Mouse (Mus musculus): ENCODE data around the gene Cluh. TPM values are rescaled to one million over a fixed set of nuclear protein-coding genes. Genes with fewer than 3 reads are reported as not detected.

Cluh gene
- polyA plus RNA-seq, 1 experiment from 2014 or later = 71.3 TPM

DNA sequence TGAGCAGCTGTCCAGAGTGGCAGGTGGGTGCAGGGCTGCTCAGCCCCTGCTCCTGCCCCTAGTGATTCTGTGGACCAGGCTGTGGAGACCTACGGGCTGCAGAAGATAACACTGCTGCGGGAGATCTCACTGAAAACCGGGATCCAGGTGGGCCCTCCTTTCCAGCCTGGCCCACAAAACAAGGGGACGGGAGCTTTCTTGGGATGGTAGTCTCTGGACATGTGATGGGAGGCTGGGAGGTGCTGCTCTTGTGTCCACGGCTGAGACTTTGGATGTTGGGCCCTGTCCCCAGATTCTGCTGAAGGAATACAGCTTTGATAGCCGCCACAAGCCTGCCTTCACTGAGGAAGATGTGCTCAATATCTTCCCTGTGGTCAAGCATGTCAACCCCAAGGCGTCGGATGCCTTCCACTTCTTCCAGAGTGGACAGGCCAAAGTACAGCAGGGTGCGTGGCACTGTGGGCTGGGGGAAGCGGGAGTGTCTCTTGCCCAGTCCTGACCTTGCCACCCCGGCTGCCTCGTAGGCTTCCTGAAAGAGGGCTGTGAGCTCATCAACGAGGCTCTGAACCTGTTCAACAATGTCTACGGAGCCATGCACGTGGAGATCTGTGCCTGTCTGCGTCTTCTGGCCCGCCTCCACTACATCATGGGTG, 16.5 kb downstream of the Cluh start:
- ATAC-seq (ENCODE audit: insufficient number of reproducible peaks, low FRiP score) = no peak
- WGBS = 89% methylated on average over 17 of the region's 17 CpGs
- Histone ChIP-seq H3K27ac (ENCODE audit: poor library complexity, severe bottlenecking) (no peak overlapping the region), H3K4me3 (no peak overlapping the region), H3K4me1 (replicated peaks) (no peaks in the 10 kb centered on the region), H3K9ac (no peak overlapping the region), H3K4me2 (no peak overlapping the region), H3K9me3 (replicated peaks) (no peaks in the 10 kb centered on the region), H3K36me3 (peaks cover 97% of the 10 kb centered on the region), H3K27me3 (replicated peaks) (no peaks in the 10 kb centered on the region)

DNA sequence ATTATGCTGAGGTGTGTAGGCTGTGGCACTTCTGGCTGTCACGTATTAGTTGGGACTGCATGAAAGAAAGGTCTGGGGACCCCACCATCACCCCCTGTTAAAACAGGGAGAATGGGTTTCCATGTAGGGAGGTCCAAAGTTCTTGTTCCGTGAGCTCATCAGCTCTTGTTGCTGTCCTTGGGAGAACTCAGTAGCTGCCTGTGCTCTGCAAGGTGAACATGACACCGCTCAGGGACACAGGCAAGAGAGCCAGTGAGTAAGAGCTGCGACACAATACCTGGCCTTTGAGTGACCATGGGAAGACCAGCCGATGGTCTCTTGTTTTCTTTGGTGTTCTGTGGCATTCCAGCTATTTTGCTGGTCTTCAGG, 17.0 kb downstream of the Cluh start:
- no peaks in the 10 kb centered on the region for H3K9me3 ChIP-seq (replicated peaks)
- no peak overlapping the region for H3K4me2 ChIP-seq
- no peak overlapping the region for H3K27ac ChIP-seq (ENCODE audit: poor library complexity, severe bottlenecking)
- H3K4me1 ChIP-seq (replicated peaks) = no peaks in the 10 kb centered on the region
- H3K9ac ChIP-seq = no peak overlapping the region
- H3K27me3 ChIP-seq (replicated peaks) = no peaks in the 10 kb centered on the region
- 95% methylated on average over 5 of the region's 5 CpGs for WGBS
- peaks cover 93% of the 10 kb centered on the region for H3K36me3 ChIP-seq
- no peak for ATAC-seq (ENCODE audit: insufficient number of reproducible peaks, low FRiP score)
- no peak overlapping the region for H3K4me3 ChIP-seq

GRCm38 (mm10) chr11:74666776-74667581, 17.7 kb downstream of the Cluh start:
- no peak for ATAC-seq (ENCODE audit: insufficient number of reproducible peaks, low FRiP score)
- H3K4me1 ChIP-seq (replicated peaks) = no peaks in the 10 kb centered on the region
- no peaks in the 10 kb centered on the region for H3K9me3 ChIP-seq (replicated peaks)
- H3K4me3 ChIP-seq = no peak overlapping the region
- H3K27me3 ChIP-seq (replicated peaks) = no peaks in the 10 kb centered on the region
- no peak overlapping the region for H3K9ac ChIP-seq
- H3K4me2 ChIP-seq = no peak overlapping the region
- H3K27ac ChIP-seq (ENCODE audit: poor library complexity, severe bottlenecking) = no peak overlapping the region
- 92% methylated on average over 14 of the region's 14 CpGs for WGBS
- H3K36me3 ChIP-seq = peaks cover 86% of the 10 kb centered on the region

DNA sequence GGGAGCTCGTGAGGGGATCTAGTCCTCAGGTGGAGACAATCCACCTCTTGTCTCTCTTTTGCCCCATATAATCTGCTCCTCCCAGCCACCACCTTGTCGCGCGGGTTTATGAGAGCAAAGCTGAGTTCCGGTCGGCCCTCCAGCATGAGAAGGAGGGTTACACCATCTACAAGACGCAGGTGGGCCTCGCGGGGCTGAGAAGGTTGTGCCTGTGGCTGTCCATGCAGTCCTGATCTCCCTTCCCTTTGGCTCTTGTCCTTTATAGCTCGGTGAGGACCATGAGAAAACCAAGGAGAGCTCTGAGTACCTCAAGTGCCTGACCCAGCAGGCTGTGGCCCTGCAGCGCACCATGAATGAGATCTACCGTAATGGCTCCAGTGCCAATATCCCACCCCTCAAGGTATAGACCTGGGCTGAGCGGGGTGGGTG, 18.3 kb downstream of the Cluh start:
- H3K27ac ChIP-seq (ENCODE audit: poor library complexity, severe bottlenecking) = no peak overlapping the region
- WGBS = 95% methylated on average over 13 of the region's 13 CpGs
- H3K4me2 ChIP-seq = no peak overlapping the region
- H3K9me3 ChIP-seq (replicated peaks) = no peaks in the 10 kb centered on the region
- no peak for ATAC-seq (ENCODE audit: insufficient number of reproducible peaks, low FRiP score)
- no peak overlapping the region for H3K4me3 ChIP-seq
- no peak overlapping the region for H3K9ac ChIP-seq
- no peaks in the 10 kb centered on the region for H3K4me1 ChIP-seq (replicated peaks)
- H3K36me3 ChIP-seq = peaks cover 79% of the 10 kb centered on the region
- H3K27me3 ChIP-seq (replicated peaks) = no peaks in the 10 kb centered on the region

DNA sequence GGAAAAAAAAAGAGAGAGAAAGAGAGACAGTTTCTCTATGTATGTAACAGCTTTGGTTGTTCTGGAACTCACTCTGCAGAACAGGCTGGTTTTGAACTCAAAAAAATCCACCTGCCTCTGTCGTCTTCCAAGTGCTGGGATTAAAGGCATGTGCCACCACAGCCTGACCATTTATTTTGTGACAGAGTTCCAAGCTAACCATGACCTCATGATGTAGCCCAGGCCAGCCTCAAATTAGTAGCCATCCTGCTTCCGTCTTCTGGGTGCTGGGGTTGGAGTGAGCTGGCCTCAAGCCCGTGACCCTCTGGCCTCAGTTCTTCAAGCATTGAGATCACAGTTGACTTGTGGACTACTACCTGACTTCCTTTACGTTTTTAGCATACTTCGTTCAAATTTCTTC, 19.2 kb downstream of the Cluh start:
- H3K36me3 ChIP-seq = peaks cover 75% of the 10 kb centered on the region
- H3K9ac ChIP-seq = no peak overlapping the region
- no peak for ATAC-seq (ENCODE audit: insufficient number of reproducible peaks, low FRiP score)
- H3K4me1 ChIP-seq (replicated peaks) = no peaks in the 10 kb centered on the region
- H3K4me3 ChIP-seq = no peak overlapping the region
- no peak overlapping the region for H3K4me2 ChIP-seq
- H3K27ac ChIP-seq (ENCODE audit: poor library complexity, severe bottlenecking) = no peak overlapping the region
- no peaks in the 10 kb centered on the region for H3K9me3 ChIP-seq (replicated peaks)
- 89% methylated on average over 5 of the region's 5 CpGs for WGBS
- no peaks in the 10 kb centered on the region for H3K27me3 ChIP-seq (replicated peaks)

GRCm38 (mm10) chr11:74668971-74669370, 19.7 kb downstream of the Cluh start:
- Histone ChIP-seq H3K4me2 (no peak overlapping the region), H3K4me3 (no peak overlapping the region), H3K9me3 (replicated peaks) (no peaks in the 10 kb centered on the region), H3K4me1 (replicated peaks) (no peaks in the 10 kb centered on the region), H3K9ac (no peak overlapping the region), H3K27me3 (replicated peaks) (no peaks in the 10 kb centered on the region), H3K36me3 (peaks cover 74% of the 10 kb centered on the region), H3K27ac (ENCODE audit: poor library complexity, severe bottlenecking) (no peak overlapping the region)
- WGBS = 94% methylated on average over 2 of the region's 2 CpGs
- no peak for ATAC-seq (ENCODE audit: insufficient number of reproducible peaks, low FRiP score)

GRCm38 (mm10) chr11:74670151-74670550, 20.9 kb downstream of the Cluh start:
- H3K4me3 ChIP-seq = no peak overlapping the region
- no peaks in the 10 kb centered on the region for H3K4me1 ChIP-seq (replicated peaks)
- no peak overlapping the region for H3K27ac ChIP-seq (ENCODE audit: poor library complexity, severe bottlenecking)
- no peaks in the 10 kb centered on the region for H3K27me3 ChIP-seq (replicated peaks)
- no peaks in the 10 kb centered on the region for H3K9me3 ChIP-seq (replicated peaks)
- ATAC-seq (ENCODE audit: insufficient number of reproducible peaks, low FRiP score) = no peak
- H3K4me2 ChIP-seq = no peak overlapping the region
- H3K36me3 ChIP-seq = peaks cover 73% of the 10 kb centered on the region
- H3K9ac ChIP-seq = no peak overlapping the region

DNA sequence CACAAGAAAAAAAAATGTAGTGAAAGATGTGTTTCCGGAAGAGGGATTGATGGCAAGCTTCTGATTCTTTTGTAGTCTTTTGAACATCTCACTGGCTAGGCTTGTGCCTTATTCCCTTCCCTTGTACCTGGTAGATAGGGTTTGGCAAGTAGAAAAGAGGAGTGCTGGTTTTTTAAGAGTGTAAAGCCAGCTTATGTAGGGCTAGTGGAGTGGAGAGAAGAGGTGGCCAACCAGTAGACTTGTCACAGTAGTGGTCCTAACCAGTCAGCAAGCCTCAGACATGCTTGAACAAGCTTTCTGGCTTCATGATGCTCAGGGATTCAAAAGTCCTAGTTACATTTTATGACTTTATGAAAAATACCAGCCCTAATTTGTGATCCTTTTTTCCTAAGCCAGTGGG, 21.7 kb downstream of the Cluh start:
- H3K36me3 ChIP-seq = peaks cover 70% of the 10 kb centered on the region

GRCm38 (mm10) chr11:74671839-74672238, 22.5 kb downstream of the Cluh start:
- Histone ChIP-seq H3K27me3 (replicated peaks) (no peaks in the 10 kb centered on the region), H3K9me3 (replicated peaks) (no peaks in the 10 kb centered on the region), H3K9ac (no peak overlapping the region), H3K4me2 (no peak overlapping the region), H3K4me1 (replicated peaks) (no peaks in the 10 kb centered on the region), H3K27ac (ENCODE audit: poor library complexity, severe bottlenecking) (no peak overlapping the region), H3K36me3 (peaks cover 65% of the 10 kb centered on the region), H3K4me3 (no peak overlapping the region)
- no peak for ATAC-seq (ENCODE audit: insufficient number of reproducible peaks, low FRiP score)
- WGBS = 87% methylated on average over 5 of the region's 5 CpGs

More for the DNA sequence above, 21.7 kb downstream of the Cluh start:
- no peaks in the 10 kb centered on the region for H3K9me3 ChIP-seq (replicated peaks)
- H3K9ac ChIP-seq = no peak overlapping the region
- H3K27me3 ChIP-seq (replicated peaks) = no peaks in the 10 kb centered on the region
- no peak for ATAC-seq (ENCODE audit: insufficient number of reproducible peaks, low FRiP score)
- 82% methylated on average over 1 of the region's 1 CpGs for WGBS
- H3K4me1 ChIP-seq (replicated peaks) = no peaks in the 10 kb centered on the region
- H3K27ac ChIP-seq (ENCODE audit: poor library complexity, severe bottlenecking) = no peak overlapping the region
- H3K4me2 ChIP-seq = no peak overlapping the region
- H3K4me3 ChIP-seq = no peak overlapping the region

GRCm38 (mm10) chr11:74672901-74673513, 23.7 kb downstream of the Cluh start:
- no peak overlapping the region for H3K4me2 ChIP-seq
- peaks cover 65% of the 10 kb centered on the region for H3K36me3 ChIP-seq
- ATAC-seq (ENCODE audit: insufficient number of reproducible peaks, low FRiP score) = no peak
- H3K9ac ChIP-seq = no peak overlapping the region
- WGBS = 72% methylated on average over 6 of the region's 6 CpGs
- no peaks in the 10 kb centered on the region for H3K9me3 ChIP-seq (replicated peaks)
- H3K4me3 ChIP-seq = no peak overlapping the region
- H3K27ac ChIP-seq (ENCODE audit: poor library complexity, severe bottlenecking) = no peak overlapping the region
- no peaks in the 10 kb centered on the region for H3K4me1 ChIP-seq (replicated peaks)
- H3K27me3 ChIP-seq (replicated peaks) = no peaks in the 10 kb centered on the region

DNA sequence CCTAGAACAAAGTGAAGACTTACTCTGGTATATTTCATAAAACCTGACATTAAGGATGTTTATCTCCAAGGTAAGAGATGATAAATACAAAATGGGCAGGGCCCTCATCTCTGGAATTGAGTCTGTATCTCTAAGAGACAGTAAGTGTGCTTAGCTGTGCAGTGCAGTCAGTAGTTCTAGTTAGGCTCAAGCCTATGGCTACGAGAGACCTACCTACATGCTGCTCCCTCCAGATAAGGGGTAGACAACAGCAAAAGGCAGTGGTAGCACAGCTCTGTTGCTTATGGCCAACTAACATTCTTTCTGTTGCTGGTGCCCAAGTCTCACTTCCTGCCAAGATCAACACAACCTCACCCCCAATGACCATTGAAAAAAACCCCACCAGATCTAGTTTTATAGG, 24.3 kb downstream of the Cluh start:
- 48% methylated on average over 1 of the region's 1 CpGs for WGBS
- H3K4me2 ChIP-seq = no peak overlapping the region
- H3K27ac ChIP-seq (ENCODE audit: poor library complexity, severe bottlenecking) = no peak overlapping the region

More for the DNA sequence above, 24.3 kb downstream of the Cluh start:
- H3K4me3 ChIP-seq = no peak overlapping the region
- no peak overlapping the region for H3K9ac ChIP-seq
- H3K9me3 ChIP-seq (replicated peaks) = no peaks in the 10 kb centered on the region
- peaks cover 64% of the 10 kb centered on the region for H3K36me3 ChIP-seq
- H3K27me3 ChIP-seq (replicated peaks) = no peaks in the 10 kb centered on the region
- no peak for ATAC-seq (ENCODE audit: insufficient number of reproducible peaks, low FRiP score)
- H3K4me1 ChIP-seq (replicated peaks) = no peaks in the 10 kb centered on the region
